ENCODE assay signal across 21 mouse cellular contexts in genomic region chr6:100420602-100421001, GRCm38 (mm10).
DNase-seq lines count a peak whose midpoint lies in the region; ATAC-seq and TF ChIP-seq lines count a peak whose summit lies in the region.
"Had no signal": no experiment of that assay in that cellular context is flagged by ENCODE, and none has a peak within 500 bp of the region (broad histone marks: within the 10 kb centered on the region; RNA-seq: fewer than 3 reads in every experiment).

No protein-coding gene starts in this region.

- no peak overlapping the region for H3K4me3 ChIP-seq in midbrain, embryonic 10.5 days
- no peak overlapping the region for H3K4me3 ChIP-seq in midbrain, postnatal 0 days (ENCODE audit: low read depth, low read length)
- H3K4me3 ChIP-seq in ES-E14 (ENCODE audit: insufficient read depth in 1 of 2, low read depth in 1 of 2, low read length in 2 of 2, poor library complexity in 1 of 2, severe bottlenecking in 1 of 2), result no peak overlapping the region
- H3K4me3 ChIP-seq in limb, embryonic 10.5 days, result no peak overlapping the region
- H3K4me3 ChIP-seq: embryonic facial prominence, embryonic 13.5 days; forebrain, embryonic 12.5 days; heart, adult 2 months; heart, embryonic 15.5 days; hindbrain, embryonic 13.5 days had no signal

- TF ChIP-seq CTCF in midbrain, postnatal 0 days (IDR thresholded peaks at IDR 0.05), result no peak

- no peak overlapping the region for H3K4me2 ChIP-seq in midbrain, postnatal 0 days (ENCODE audit: low read depth, low read length, poor library complexity, severe bottlenecking)
- H3K4me2 ChIP-seq: embryonic facial prominence, embryonic 13.5 days; forebrain, embryonic 12.5 days; heart, embryonic 11.5 days; heart, embryonic 15.5 days; hindbrain, embryonic 13.5 days had no signal

- 32% methylated on average over 3 of the region's 3 CpGs for WGBS in midbrain, embryonic 10.5 days
- 40% methylated on average over 3 of the region's 3 CpGs for WGBS in midbrain, postnatal 0 days
- 49% methylated on average over 3 of the region's 3 CpGs for WGBS in limb, embryonic 10.5 days

- peak overlapping the region; percentile 28; the same call in 1 of the 2 replicates for H3K27ac ChIP-seq in midbrain, embryonic 10.5 days (replicated peaks)
- H3K27ac ChIP-seq in midbrain, postnatal 0 days (ENCODE audit: low read depth, low read length), result no peak overlapping the region
- peak overlapping the region; percentile 98 for H3K27ac ChIP-seq in ES-E14 (ENCODE audit: insufficient read depth, low read depth, low read length, poor library complexity, severe bottlenecking)
- H3K27ac ChIP-seq in limb, embryonic 10.5 days, result peak overlapping the region; percentile 61
- H3K27ac ChIP-seq: embryonic facial prominence, embryonic 13.5 days; forebrain, embryonic 12.5 days; heart, adult 2 months; heart, embryonic 15.5 days; hindbrain, embryonic 13.5 days; hindbrain, postnatal 0 days had no signal

- ATAC-seq in midbrain, postnatal 0 days (ENCODE audit: low FRiP score), result no peak
- ATAC-seq: forebrain, embryonic 16.5 days; hindbrain, postnatal 0 days had no signal

- H3K4me1 ChIP-seq in midbrain, embryonic 10.5 days, result peaks cover 38% of the 10 kb centered on the region
- H3K4me1 ChIP-seq in midbrain, postnatal 0 days (ENCODE audit: insufficient read depth, low read length), result no peaks in the 10 kb centered on the region
- H3K4me1 ChIP-seq in ES-E14 (ENCODE audit: control insufficient read depth in 2 of 2, insufficient read depth in 2 of 2, low read length in 2 of 2, poor library complexity in 1 of 2), result peaks cover 18 to 23% of the 10 kb centered on the region in 2 experiments
- peaks cover 70% of the 10 kb centered on the region for H3K4me1 ChIP-seq in limb, embryonic 10.5 days

- no peaks in the 10 kb centered on the region for H3K36me3 ChIP-seq in midbrain, embryonic 10.5 days
- H3K36me3 ChIP-seq in midbrain, postnatal 0 days (ENCODE audit: insufficient read depth, low read length), result no peaks in the 10 kb centered on the region
- H3K36me3 ChIP-seq in ES-E14 (ENCODE audit: control insufficient read depth, insufficient read depth, low read length, poor library complexity, severe bottlenecking), result no peaks in the 10 kb centered on the region
- no peaks in the 10 kb centered on the region for H3K36me3 ChIP-seq in limb, embryonic 10.5 days
- H3K36me3 ChIP-seq: embryonic facial prominence, embryonic 13.5 days; forebrain, embryonic 12.5 days; heart, embryonic 15.5 days; hindbrain, embryonic 13.5 days had no signal

- no peak overlapping the region for H3K9ac ChIP-seq in midbrain, postnatal 0 days (replicated peaks; ENCODE audit: low read length, poor library complexity, severe bottlenecking)
- peak overlapping the region; percentile 47; the same call in 1 of the 2 replicates for H3K9ac ChIP-seq in ES-E14 (ENCODE audit: insufficient read depth, low read depth, low read length, poor library complexity, severe bottlenecking)
- H3K9ac ChIP-seq: embryonic facial prominence, embryonic 13.5 days; forebrain, embryonic 12.5 days; heart, embryonic 15.5 days; hindbrain, embryonic 13.5 days had no signal

- H3K27me3 ChIP-seq in midbrain, embryonic 10.5 days (ENCODE audit: low read depth, poor library complexity, severe bottlenecking), result peaks cover 98% of the 10 kb centered on the region
- H3K27me3 ChIP-seq in midbrain, postnatal 0 days (ENCODE audit: insufficient read depth, low read length), result peaks cover 3% of the 10 kb centered on the region
- H3K27me3 ChIP-seq in limb, embryonic 10.5 days (ENCODE audit: low read depth, poor library complexity, severe bottlenecking), result peaks cover 80% of the 10 kb centered on the region

- H3K9me3 ChIP-seq in midbrain, embryonic 10.5 days (replicated peaks), result no peaks in the 10 kb centered on the region
- no peaks in the 10 kb centered on the region for H3K9me3 ChIP-seq in midbrain, postnatal 0 days (ENCODE audit: low read length)
- no peaks in the 10 kb centered on the region for H3K9me3 ChIP-seq in ES-E14 (ENCODE audit: control insufficient read depth, insufficient read depth, low read depth, low read length)
- H3K9me3 ChIP-seq in limb, embryonic 10.5 days (replicated peaks), result no peaks in the 10 kb centered on the region
- H3K9me3 ChIP-seq: embryonic facial prominence, embryonic 13.5 days; forebrain, embryonic 12.5 days; heart, embryonic 15.5 days; hindbrain, embryonic 13.5 days had no signal

- in situ Hi-C loops in ES-E14 (cut with MboI; ENCODE audit: low sequenced_read_pairs in 2 of 2, unreplicated experiment in 2 of 2), result no loop called here

- DNase-seq in midbrain, embryonic 10.5 days (ENCODE audit: low spot score), result no peak
- DNase-seq in midbrain, postnatal 0 days (ENCODE audit: low spot score), result no peak
- no peak for DNase-seq in ES-E14 (ENCODE audit: low read depth, low spot score)
- DNase-seq in limb, embryonic 10.5 days (ENCODE audit: low spot score), result no peak
- no peak for DNase-seq in urinary bladder, postnatal 10 days (ENCODE audit: low spot score)
- no peak for DNase-seq in layer of hippocampus, postnatal 10 days (ENCODE audit: low spot score in 2 of 2)
- no peak for DNase-seq in gastrocnemius, postnatal 4 days (ENCODE audit: low spot score in 2 of 2)
- DNase-seq: adrenal gland, postnatal 10 days; cerebellum, adult 11 months; cerebellum, adult 9-10 months; cerebellum, postnatal 25 days; gastrocnemius, postnatal 10 days; heart, adult 2 months; heart, postnatal 14 days had no signal

TF ChIP-seq in ES-E14, 5 proteins besides CTCF, POLR2A, EP300 and RAD21:
- no peak for TF ChIP-seq MAFK (IDR thresholded peaks at IDR 0.05; ENCODE audit: insufficient read depth, low read depth, low read length)
- no peak for TF ChIP-seq HCFC1 (IDR thresholded peaks at IDR 0.05; ENCODE audit: borderline replicate concordance, insufficient read depth, low read length)
- no peak for TF ChIP-seq ZNF384 (IDR thresholded peaks at IDR 0.05; ENCODE audit: low read depth, low read length)
- TF ChIP-seq CHD2 (IDR thresholded peaks at IDR 0.05; ENCODE audit: low read depth, low read length), result no peak
- TF ChIP-seq ZC3H11A (IDR thresholded peaks at IDR 0.05; ENCODE audit: borderline replicate concordance, low read depth, low read length), result no peak
TF ChIP-seq in ES-E14: peak in this region for 0.
